Mouse (Mus musculus): ENCODE measurements around the gene Sbds. TPM values are rescaled to one million over a fixed set of nuclear protein-coding genes. Genes with fewer than 3 reads are reported as not detected.
"Not testable (repeated sequence)": the region's sequence is repeated elsewhere in the genome, so short reads cannot be mapped to it uniquely, and the experiment has no call there.

Sbds gene
- polyA plus RNA-seq, 1 experiment = 24.4 TPM

DNA sequence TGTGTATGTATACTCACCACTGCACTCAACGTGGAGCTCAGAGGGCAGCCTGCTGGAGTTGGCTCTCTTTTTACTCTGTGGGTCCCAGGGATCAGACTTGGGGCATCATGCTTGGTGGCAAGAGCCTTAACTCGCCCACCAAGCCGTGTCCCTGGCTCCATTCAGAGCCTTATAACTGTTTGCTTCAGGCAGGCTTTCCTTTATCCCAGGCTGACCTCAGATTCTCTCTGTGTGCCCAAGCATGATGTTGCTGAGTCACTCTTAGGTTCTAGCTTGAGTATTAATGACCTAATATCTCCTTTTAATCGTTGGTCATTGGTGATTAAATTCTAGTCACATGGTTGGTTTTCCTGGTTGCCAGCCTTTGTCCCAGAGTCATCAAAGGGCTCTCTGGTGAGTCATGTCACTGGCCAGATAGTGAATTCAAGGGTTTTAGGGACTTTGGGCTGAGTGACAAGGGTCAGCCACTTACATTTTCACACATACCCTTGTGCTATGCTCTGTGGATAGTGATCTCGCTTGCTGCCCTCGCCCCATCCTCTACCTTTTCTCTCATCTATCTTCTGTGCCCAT lies 9.2 kb upstream of the Sbds start:
- TF ChIP-seq POLR2A (IDR thresholded peaks at IDR 0.05; ENCODE audit: control insufficient read depth, extremely low read depth, insufficient read depth, low read length, poor library complexity) = no peak
- TF ChIP-seq CTCF (IDR thresholded peaks at IDR 0.05; ENCODE audit: borderline replicate concordance, control insufficient read depth, extremely low read depth, insufficient read depth, low read length, poor library complexity) = no peak
- no peak overlapping the region for H3K27ac ChIP-seq (ENCODE audit: control insufficient read depth, insufficient read depth, low read length)
- DNase-seq = no peak

DNA sequence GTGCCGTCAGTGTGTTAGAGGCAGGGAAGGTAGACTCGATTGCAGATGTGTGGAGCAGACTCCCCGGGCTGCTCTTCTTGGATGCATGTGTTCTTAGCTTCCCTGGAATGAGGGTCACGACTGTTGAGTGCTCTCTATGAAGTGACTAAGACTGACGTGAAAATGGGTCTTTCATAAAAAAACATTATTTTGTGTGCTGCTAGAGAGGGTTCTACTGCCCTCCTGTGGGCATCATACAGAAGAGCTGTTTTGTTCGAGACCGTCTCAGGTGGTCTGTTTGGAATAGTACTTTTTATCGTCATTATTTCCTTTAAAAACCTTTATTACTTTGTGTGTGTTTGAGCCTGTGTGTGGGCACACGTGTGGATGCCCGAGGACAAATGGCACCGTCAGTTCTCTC lies 8.1 kb upstream of the Sbds start:
- no peak for DNase-seq
- H3K4me1 ChIP-seq (replicated peaks; ENCODE audit: control insufficient read depth, insufficient read depth, low read length) = no peaks in the 10 kb centered on the region
- no peaks in the 10 kb centered on the region for H3K27me3 ChIP-seq (ENCODE audit: control insufficient read depth, insufficient read depth, low read length)
- H3K27ac ChIP-seq (ENCODE audit: control insufficient read depth, insufficient read depth, low read length) = no peak overlapping the region
- WGBS = 83% methylated on average over 11 of the region's 11 CpGs
- H3K4me3 ChIP-seq (ENCODE audit: control insufficient read depth, insufficient read depth, low read length) = no peak overlapping the region
- peaks cover 8% of the 10 kb centered on the region for H3K36me3 ChIP-seq (ENCODE audit: control insufficient read depth, insufficient read depth, low read length)
- TF ChIP-seq POLR2A (IDR thresholded peaks at IDR 0.05; ENCODE audit: control insufficient read depth, extremely low read depth, insufficient read depth, low read length, poor library complexity) (no peak), CTCF (IDR thresholded peaks at IDR 0.05; ENCODE audit: borderline replicate concordance, control insufficient read depth, extremely low read depth, insufficient read depth, low read length, poor library complexity) (no peak)

More for the DNA sequence above, 9.2 kb upstream of the Sbds start:
- WGBS = 92% methylated on average over 6 of the region's 6 CpGs
- Histone ChIP-seq H3K4me3 (ENCODE audit: control insufficient read depth, insufficient read depth, low read length) (no peak overlapping the region), H3K4me1 (replicated peaks; ENCODE audit: control insufficient read depth, insufficient read depth, low read length) (no peaks in the 10 kb centered on the region), H3K27me3 (ENCODE audit: control insufficient read depth, insufficient read depth, low read length) (no peaks in the 10 kb centered on the region), H3K36me3 (ENCODE audit: control insufficient read depth, insufficient read depth, low read length) (peaks cover 8% of the 10 kb centered on the region)

DNA sequence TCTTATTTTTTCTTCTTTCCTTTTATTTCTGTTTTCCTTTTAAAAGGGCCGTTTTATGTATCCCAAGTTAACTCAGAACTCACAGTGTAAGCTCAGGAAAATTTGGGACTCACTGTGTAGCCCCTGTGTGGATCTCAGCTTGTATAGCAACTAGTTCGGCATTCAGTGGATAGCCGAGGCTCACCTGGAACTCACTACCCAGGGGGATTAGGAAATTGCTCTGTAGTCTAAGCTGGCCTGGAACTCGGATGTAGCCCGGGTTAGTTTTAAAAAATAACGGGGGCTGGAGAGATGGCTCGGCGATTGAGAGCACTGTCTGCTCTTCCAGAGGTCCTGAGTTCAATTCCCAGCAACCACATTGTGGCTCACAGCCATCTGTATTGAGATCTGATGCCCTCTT lies 2.0 kb upstream of the Sbds start:
- Histone ChIP-seq H3K4me1 (replicated peaks; ENCODE audit: control insufficient read depth, insufficient read depth, low read length) (peaks cover 11% of the 10 kb centered on the region), H3K36me3 (ENCODE audit: control insufficient read depth, insufficient read depth, low read length) (peaks cover 10% of the 10 kb centered on the region), H3K4me3 (ENCODE audit: control insufficient read depth, insufficient read depth, low read length) (peak overlapping the region; percentile 98), H3K27ac (ENCODE audit: control insufficient read depth, insufficient read depth, low read length) (peak overlapping the region; percentile 57; the same call in 1 of the 2 replicates), H3K27me3 (ENCODE audit: control insufficient read depth, insufficient read depth, low read length) (no peaks in the 10 kb centered on the region)
- TF ChIP-seq CTCF (IDR thresholded peaks at IDR 0.05; ENCODE audit: borderline replicate concordance, control insufficient read depth, extremely low read depth, insufficient read depth, low read length, poor library complexity) (no peak), POLR2A (IDR thresholded peaks at IDR 0.05; ENCODE audit: control insufficient read depth, extremely low read depth, insufficient read depth, low read length, poor library complexity) (no peak)
- 5% methylated on average over 8 of the region's 8 CpGs for WGBS
- DNase-seq = peak; percentile 6

DNA sequence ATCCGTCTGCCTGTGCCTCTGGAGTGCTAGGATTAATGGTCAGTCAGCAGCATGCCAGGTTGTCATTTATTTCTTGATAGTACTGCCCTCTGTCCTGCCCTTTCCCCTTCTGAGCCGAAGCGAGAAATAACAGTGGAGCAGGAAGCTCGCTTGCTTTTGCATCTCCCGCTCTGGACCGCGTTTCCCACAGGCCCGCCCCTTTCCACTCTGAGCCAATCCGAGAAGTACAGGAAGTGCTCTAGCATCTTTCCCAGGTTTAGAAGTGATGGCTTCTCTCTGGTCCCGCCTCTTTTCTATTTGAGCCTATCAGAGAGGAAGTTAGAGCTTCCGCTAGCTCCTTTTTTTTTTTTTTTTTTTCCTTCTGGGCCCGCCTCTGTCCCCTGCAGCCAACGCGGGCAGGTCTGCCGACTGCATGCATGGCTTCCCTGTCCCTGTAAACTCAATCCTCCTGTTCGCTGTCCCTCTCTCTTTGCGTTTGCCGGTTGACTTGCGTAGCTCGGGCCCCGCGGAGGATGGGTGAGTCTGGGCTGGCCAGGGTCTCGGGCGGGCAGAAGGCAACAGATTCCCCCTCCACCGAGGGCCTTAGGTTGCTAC lies 1.4 kb upstream of the Sbds start:
- peak; percentile 93 for DNase-seq
- Histone ChIP-seq H3K27ac (ENCODE audit: control insufficient read depth, insufficient read depth, low read length) (peak overlapping the region; percentile 57; the same call in 1 of the 2 replicates), H3K27me3 (ENCODE audit: control insufficient read depth, insufficient read depth, low read length) (no peaks in the 10 kb centered on the region), H3K4me3 (ENCODE audit: control insufficient read depth, insufficient read depth, low read length) (peak overlapping the region; percentile 98), H3K36me3 (ENCODE audit: control insufficient read depth, insufficient read depth, low read length) (peaks cover 15% of the 10 kb centered on the region), H3K4me1 (replicated peaks; ENCODE audit: control insufficient read depth, insufficient read depth, low read length) (peaks cover 11% of the 10 kb centered on the region)
- under 1% methylated on average over 25 of the region's 25 CpGs for WGBS
- peak; percentile 63 for TF ChIP-seq POLR2A (IDR thresholded peaks at IDR 0.05; ENCODE audit: control insufficient read depth, extremely low read depth, insufficient read depth, low read length, poor library complexity)
- TF ChIP-seq CTCF (IDR thresholded peaks at IDR 0.05; ENCODE audit: borderline replicate concordance, control insufficient read depth, extremely low read depth, insufficient read depth, low read length, poor library complexity) = no peak

DNA sequence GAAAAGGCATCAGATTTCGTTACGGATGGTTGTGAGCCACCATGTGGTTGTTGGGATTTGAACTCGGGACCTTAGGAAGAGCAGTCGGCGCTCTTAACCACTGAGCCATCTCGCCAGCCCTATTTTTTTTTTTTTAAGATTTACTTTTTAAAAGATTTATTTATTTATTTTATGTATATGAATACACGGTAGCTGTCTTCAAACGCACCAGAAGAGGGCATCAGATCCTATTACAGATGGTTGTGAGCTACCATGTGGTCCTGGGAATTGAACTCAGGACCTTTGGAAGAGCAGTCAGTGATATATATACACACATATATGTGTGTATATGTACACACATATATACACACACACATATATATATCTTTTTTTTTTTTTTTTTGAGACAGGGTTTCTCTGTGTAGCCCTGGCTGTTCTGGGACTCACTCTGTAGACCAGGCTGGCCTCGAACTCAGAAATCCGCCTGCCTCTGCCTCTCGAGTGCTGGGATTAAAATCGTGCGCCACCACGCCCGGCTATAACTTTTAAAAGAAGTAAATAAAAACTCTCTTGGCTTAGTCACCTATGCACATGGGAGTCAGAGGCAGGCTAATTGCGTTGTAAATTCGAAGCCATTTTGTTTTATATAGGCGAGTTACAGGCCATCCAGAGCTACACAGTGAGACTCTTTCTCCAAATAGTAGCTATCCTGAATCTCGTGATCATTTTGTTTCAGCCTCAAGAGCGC lies 632 bp upstream of the Sbds start:
- 27% methylated on average over 20 of the region's 20 CpGs for WGBS
- not testable (repeated sequence) for H3K4me3 ChIP-seq (ENCODE audit: control insufficient read depth, insufficient read depth, low read length)
- DNase-seq = peak; percentile 11

DNA sequence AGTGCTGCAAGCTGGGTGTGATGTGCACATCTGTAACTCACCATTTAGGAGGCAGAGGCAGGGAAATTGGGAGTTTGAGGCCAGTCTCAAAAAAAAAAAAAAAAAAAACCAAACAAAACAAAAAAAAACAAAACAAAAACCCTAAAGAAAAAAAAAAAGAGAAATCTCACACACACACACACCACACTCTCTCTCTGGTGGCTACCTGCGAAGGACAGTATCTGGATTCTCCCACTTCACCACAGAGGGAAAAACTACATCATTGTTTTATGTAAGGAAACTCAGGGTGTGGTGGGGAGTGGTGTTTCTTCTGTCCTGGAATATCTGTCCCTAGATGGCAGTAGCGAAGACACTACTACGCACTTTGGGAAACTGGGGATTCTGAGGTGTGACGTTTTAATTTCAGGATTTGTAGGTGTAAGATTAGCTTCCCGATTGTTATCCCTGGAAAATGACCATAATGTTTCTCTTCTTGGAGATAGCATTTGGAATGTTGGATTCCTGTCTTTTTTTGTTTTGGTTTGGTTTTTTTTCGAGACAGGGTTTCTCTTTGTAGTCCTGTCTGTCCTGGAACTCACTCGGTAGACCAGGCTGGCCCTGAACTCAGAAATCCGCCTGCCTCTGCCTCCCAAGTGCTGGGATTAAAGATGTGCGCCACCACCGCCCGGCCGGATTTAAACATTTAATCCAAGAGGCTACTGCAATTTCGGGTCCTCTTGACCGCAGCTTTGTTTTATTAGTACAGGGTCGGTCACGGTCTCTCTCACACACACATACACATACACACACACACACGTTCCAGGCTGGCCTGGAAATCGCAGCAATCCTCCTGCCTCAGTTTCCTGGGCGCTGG lies 940 bp downstream of the Sbds start:
- Histone ChIP-seq H3K36me3 (ENCODE audit: control insufficient read depth, insufficient read depth, low read length) (peaks cover 34% of the 10 kb centered on the region), H3K27me3 (ENCODE audit: control insufficient read depth, insufficient read depth, low read length) (no peaks in the 10 kb centered on the region), H3K4me3 (ENCODE audit: control insufficient read depth, insufficient read depth, low read length) (peak overlapping the region; percentile 99), H3K4me1 (replicated peaks; ENCODE audit: control insufficient read depth, insufficient read depth, low read length) (peaks cover 11% of the 10 kb centered on the region), H3K27ac (ENCODE audit: control insufficient read depth, insufficient read depth, low read length) (peak overlapping the region; percentile 75)
- 4% methylated on average over 19 of the region's 19 CpGs for WGBS
- TF ChIP-seq POLR2A (IDR thresholded peaks at IDR 0.05; ENCODE audit: control insufficient read depth, extremely low read depth, insufficient read depth, low read length, poor library complexity) (no peak), CTCF (IDR thresholded peaks at IDR 0.05; ENCODE audit: borderline replicate concordance, control insufficient read depth, extremely low read depth, insufficient read depth, low read length, poor library complexity) (no peak)
- no peak for DNase-seq

More for the DNA sequence above, 632 bp upstream of the Sbds start:
- peaks cover 19% of the 10 kb centered on the region for H3K36me3 ChIP-seq (ENCODE audit: control insufficient read depth, insufficient read depth, low read length)
- H3K4me1 ChIP-seq (replicated peaks; ENCODE audit: control insufficient read depth, insufficient read depth, low read length) = peaks cover 11% of the 10 kb centered on the region
- H3K27me3 ChIP-seq (ENCODE audit: control insufficient read depth, insufficient read depth, low read length); H3K27ac ChIP-seq (ENCODE audit: control insufficient read depth, insufficient read depth, low read length): not testable (repeated sequence)

Measured in thymus, adult 2 months (tissue).